Mouse (Mus musculus): ENCODE measurements at regions not wholly inside any gene's neighbourhood (a gene's known extent, or its start where the extent isn't known, plus 50 kb on each side); places are given as distances from the start of the nearest gene placed in this dataset.
"Not testable (repeated sequence)": the region's sequence is repeated elsewhere in the genome, so short reads cannot be mapped to it uniquely, and the experiment has no call there.

- no peaks in the 10 kb centered on the region for H3K36me3 ChIP-seq (ENCODE audit: control insufficient read depth)
- TF ChIP-seq GATA1 (IDR thresholded peaks at IDR 0.05; ENCODE audit: low read length), result no peak
- TF ChIP-seq TAL1 (IDR thresholded peaks at IDR 0.05; ENCODE audit: low read length), result no peak
- H3K9me3 ChIP-seq (ENCODE audit: control insufficient read depth, low read length), result no peaks in the 10 kb centered on the region
- no peaks in the 10 kb centered on the region for H3K27me3 ChIP-seq (ENCODE audit: control insufficient read depth)
- no peak overlapping the region for H3K4me3 ChIP-seq (replicated peaks)
- H3K4me1 ChIP-seq (ENCODE audit: control insufficient read depth), result no peaks in the 10 kb centered on the region
Observed at GRCm38 (mm10) chr13:28848305-28848704, 105.2 kb downstream of the Sox4 start.

DNA sequence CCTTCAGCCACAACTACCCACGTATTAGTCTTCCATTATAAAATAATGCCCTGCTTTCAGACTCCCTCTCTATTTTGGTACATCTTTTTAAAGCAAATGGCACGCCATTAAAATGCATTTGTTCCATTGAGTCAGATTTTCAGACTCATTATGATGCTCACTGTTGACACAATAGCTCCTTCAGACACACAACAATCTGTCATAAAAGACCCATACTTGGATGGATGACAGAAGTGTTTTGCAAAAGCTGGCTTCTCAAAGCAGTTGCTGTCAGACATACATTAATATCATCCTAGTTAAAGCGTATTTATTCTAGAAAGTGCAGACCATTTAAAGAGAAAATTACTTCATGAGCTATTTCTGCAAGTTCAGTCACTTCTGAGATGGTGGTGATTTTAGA, 106.0 kb downstream of the Sox4 start:
- Histone ChIP-seq H3K27me3 (ENCODE audit: control insufficient read depth) (no peaks in the 10 kb centered on the region), H3K9me3 (ENCODE audit: control insufficient read depth, low read length) (no peaks in the 10 kb centered on the region), H3K4me3 (replicated peaks) (no peak overlapping the region), H3K36me3 (ENCODE audit: control insufficient read depth) (no peaks in the 10 kb centered on the region), H3K4me1 (ENCODE audit: control insufficient read depth) (no peaks in the 10 kb centered on the region)
- TF ChIP-seq GATA1 (IDR thresholded peaks at IDR 0.05; ENCODE audit: low read length), result no peak
- TF ChIP-seq TAL1 (IDR thresholded peaks at IDR 0.05; ENCODE audit: low read length), result no peak

DNA sequence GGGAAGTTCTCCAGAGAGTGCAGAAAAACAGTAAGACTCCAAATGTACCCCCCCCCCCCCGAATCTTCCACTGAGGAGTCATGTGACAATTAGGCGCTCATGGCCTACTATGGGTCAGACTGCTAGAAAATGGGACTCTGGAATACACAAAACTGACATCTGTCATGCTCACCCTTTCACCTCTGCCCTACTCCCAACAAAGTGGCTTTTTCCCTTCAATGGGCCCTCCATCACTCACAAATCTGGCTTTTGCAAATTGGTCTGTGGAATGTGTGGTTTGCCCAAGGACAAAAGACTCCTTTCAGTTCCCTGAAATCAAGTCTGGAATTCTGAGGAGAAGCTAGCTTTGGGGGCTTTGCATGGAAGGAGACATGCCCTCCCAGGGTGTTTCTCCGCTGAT, 109.0 kb downstream of the Sox4 start:
- Histone ChIP-seq H3K4me3 (replicated peaks) (no peak overlapping the region), H3K4me1 (ENCODE audit: control insufficient read depth) (no peaks in the 10 kb centered on the region), H3K27me3 (ENCODE audit: control insufficient read depth) (no peaks in the 10 kb centered on the region), H3K36me3 (ENCODE audit: control insufficient read depth) (no peaks in the 10 kb centered on the region), H3K9me3 (ENCODE audit: control insufficient read depth, low read length) (no peaks in the 10 kb centered on the region)
- no peak for TF ChIP-seq TAL1 (IDR thresholded peaks at IDR 0.05; ENCODE audit: low read length)
- no peak for TF ChIP-seq GATA1 (IDR thresholded peaks at IDR 0.05; ENCODE audit: low read length)

GRCm38 (mm10) chr13:28842811-28843210, 110.7 kb downstream of the Sox4 start:
- Histone ChIP-seq H3K36me3 (ENCODE audit: control insufficient read depth) (no peaks in the 10 kb centered on the region), H3K9me3 (ENCODE audit: control insufficient read depth, low read length) (no peaks in the 10 kb centered on the region), H3K4me1 (ENCODE audit: control insufficient read depth) (no peaks in the 10 kb centered on the region), H3K27me3 (ENCODE audit: control insufficient read depth) (no peaks in the 10 kb centered on the region), H3K4me3 (replicated peaks) (no peak overlapping the region)
- TF ChIP-seq TAL1 (IDR thresholded peaks at IDR 0.05; ENCODE audit: low read length), result no peak
- no peak for TF ChIP-seq GATA1 (IDR thresholded peaks at IDR 0.05; ENCODE audit: low read length)

GRCm38 (mm10) chr13:28840142-28840541, 113.4 kb downstream of the Sox4 start:
- TF ChIP-seq GATA1 (IDR thresholded peaks at IDR 0.05; ENCODE audit: low read length), result no peak
- TF ChIP-seq TAL1 (IDR thresholded peaks at IDR 0.05; ENCODE audit: low read length), result no peak
- Histone ChIP-seq H3K27me3 (ENCODE audit: control insufficient read depth) (no peaks in the 10 kb centered on the region), H3K4me1 (ENCODE audit: control insufficient read depth) (no peaks in the 10 kb centered on the region), H3K9me3 (ENCODE audit: control insufficient read depth, low read length) (no peaks in the 10 kb centered on the region), H3K36me3 (ENCODE audit: control insufficient read depth) (no peaks in the 10 kb centered on the region), H3K4me3 (replicated peaks) (no peak overlapping the region)

GRCm38 (mm10) chr13:28839084-28839483, 114.4 kb downstream of the Sox4 start:
- no peaks in the 10 kb centered on the region for H3K36me3 ChIP-seq (ENCODE audit: control insufficient read depth)
- H3K27me3 ChIP-seq (ENCODE audit: control insufficient read depth), result no peaks in the 10 kb centered on the region
- no peak overlapping the region for H3K4me3 ChIP-seq (replicated peaks)
- no peak for TF ChIP-seq GATA1 (IDR thresholded peaks at IDR 0.05; ENCODE audit: low read length)
- TF ChIP-seq TAL1 (IDR thresholded peaks at IDR 0.05; ENCODE audit: low read length), result no peak
- H3K4me1 ChIP-seq (ENCODE audit: control insufficient read depth), result no peaks in the 10 kb centered on the region
- no peaks in the 10 kb centered on the region for H3K9me3 ChIP-seq (ENCODE audit: control insufficient read depth, low read length)

DNA sequence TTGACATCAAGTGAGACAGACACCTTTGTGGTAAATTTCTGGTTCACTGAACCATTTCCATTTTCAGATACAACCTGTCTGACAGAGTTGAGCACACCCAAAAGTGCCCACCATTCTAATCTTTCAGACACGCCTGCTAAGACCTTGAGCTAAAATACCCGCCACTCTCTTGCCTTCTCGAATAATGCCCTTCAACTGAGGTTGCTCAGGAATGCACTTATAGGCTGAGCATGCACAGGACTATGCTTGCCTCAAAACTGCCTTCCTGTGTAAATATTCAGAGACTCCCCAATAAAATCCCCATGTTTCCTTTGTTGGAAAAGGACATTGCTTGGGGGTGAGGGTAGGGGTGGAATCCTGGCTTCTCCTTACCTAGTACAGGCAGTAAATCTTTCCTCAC, 115.3 kb downstream of the Sox4 start:
- Histone ChIP-seq H3K27me3 (ENCODE audit: control insufficient read depth) (no peaks in the 10 kb centered on the region), H3K4me1 (ENCODE audit: control insufficient read depth) (no peaks in the 10 kb centered on the region), H3K36me3 (ENCODE audit: control insufficient read depth) (no peaks in the 10 kb centered on the region), H3K9me3 (ENCODE audit: control insufficient read depth, low read length) (no peaks in the 10 kb centered on the region), H3K4me3 (replicated peaks) (no peak overlapping the region)
- TF ChIP-seq TAL1 (IDR thresholded peaks at IDR 0.05; ENCODE audit: low read length), result no peak
- no peak for TF ChIP-seq GATA1 (IDR thresholded peaks at IDR 0.05; ENCODE audit: low read length)

DNA sequence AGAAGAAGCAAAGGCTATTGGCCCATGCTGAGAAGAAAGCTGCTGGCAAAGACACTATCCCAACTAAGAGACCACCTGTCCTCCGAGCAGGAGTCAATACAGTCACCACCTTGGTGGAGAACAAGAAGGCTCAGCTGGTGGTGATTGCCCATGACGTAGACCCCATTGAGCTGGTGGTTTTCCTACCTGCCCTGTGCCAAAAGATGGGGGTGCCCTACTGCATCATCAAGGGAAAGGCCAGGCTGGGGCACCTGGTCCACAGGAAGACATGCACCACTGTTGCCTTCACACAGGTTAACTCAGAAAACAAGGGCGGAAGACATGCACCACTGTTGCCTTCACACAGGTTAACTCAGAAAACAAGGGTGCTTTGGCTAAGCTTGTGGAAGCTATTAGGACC, 116.3 kb downstream of the Sox4 start:
- not testable (repeated sequence) for H3K4me3 ChIP-seq (replicated peaks); H3K9me3 ChIP-seq (ENCODE audit: control insufficient read depth, low read length); H3K27me3 ChIP-seq (ENCODE audit: control insufficient read depth); H3K4me1 ChIP-seq (ENCODE audit: control insufficient read depth); H3K36me3 ChIP-seq (ENCODE audit: control insufficient read depth)

DNA sequence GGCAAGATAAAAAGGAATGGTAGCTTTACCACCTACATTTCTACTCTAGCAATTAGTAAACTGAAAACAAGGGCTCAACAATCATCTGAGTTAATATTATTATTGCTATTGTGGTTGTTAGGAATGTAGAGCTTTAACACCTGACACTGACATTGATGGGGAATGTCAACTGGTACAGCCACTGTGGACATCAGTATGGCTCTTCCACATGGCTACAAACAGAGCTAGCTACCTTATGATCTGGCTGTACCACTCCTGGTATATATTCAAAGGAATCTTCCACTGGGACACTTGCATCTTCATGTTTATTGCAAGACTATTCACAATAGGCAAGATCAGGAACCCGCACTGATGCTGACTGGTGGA, 119.8 kb downstream of the Sox4 start:
- no peaks in the 10 kb centered on the region for H3K36me3 ChIP-seq (ENCODE audit: control insufficient read depth)
- H3K4me1 ChIP-seq (ENCODE audit: control insufficient read depth), result no peaks in the 10 kb centered on the region
- no peaks in the 10 kb centered on the region for H3K9me3 ChIP-seq (ENCODE audit: control insufficient read depth, low read length)
- TF ChIP-seq GATA1 (IDR thresholded peaks at IDR 0.05; ENCODE audit: low read length), result no peak
- TF ChIP-seq TAL1 (IDR thresholded peaks at IDR 0.05; ENCODE audit: low read length), result no peak
- no peaks in the 10 kb centered on the region for H3K27me3 ChIP-seq (ENCODE audit: control insufficient read depth)
- H3K4me3 ChIP-seq (replicated peaks), result no peak overlapping the region

GRCm38 (mm10) chr13:28832855-28833699, 120.4 kb downstream of the Sox4 start:
- H3K4me1 ChIP-seq (ENCODE audit: control insufficient read depth), result no peaks in the 10 kb centered on the region
- no peaks in the 10 kb centered on the region for H3K36me3 ChIP-seq (ENCODE audit: control insufficient read depth)
- no peak overlapping the region for H3K4me3 ChIP-seq (replicated peaks)
- TF ChIP-seq GATA1 (IDR thresholded peaks at IDR 0.05; ENCODE audit: low read length) (no peak), TAL1 (IDR thresholded peaks at IDR 0.05; ENCODE audit: low read length) (no peak)
- no peaks in the 10 kb centered on the region for H3K27me3 ChIP-seq (ENCODE audit: control insufficient read depth)
- no peaks in the 10 kb centered on the region for H3K9me3 ChIP-seq (ENCODE audit: control insufficient read depth, low read length)

Data from erythroblast, embryonic 14.5 days (primary cell).